Mouse (Mus musculus): ENCODE data around the gene Uts2r.

DNA sequence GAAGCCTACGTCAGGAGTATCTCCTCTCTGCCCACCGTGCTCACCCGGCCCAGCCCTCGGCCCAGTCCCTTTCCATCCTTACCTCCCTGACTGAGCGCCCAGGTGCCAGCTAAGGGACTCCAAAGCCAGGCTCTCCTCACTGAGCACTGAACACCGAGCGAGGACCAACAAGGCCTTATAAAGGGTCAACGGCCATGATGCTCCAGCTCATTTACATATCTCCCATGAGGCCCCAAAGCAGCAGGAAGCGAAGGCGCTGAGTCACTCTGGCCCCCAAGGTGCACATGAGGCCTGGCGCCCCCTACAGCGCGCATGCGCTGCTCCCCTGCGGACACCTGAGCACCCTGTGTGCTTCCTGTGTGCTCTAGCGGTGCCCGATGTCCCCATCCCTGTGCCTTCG, 42.0 kb upstream of the Uts2r start:
- TF ChIP-seq POLR2A (IDR thresholded peaks at IDR 0.05; ENCODE audit: extremely low read depth, insufficient read depth, low read length) = no peak
- no peak for TF ChIP-seq CTCF (IDR thresholded peaks at IDR 0.05; ENCODE audit: low read depth, low read length)
